Mouse (Mus musculus) testis, postnatal 10 days (tissue): ENCODE results near the gene Zfp931.
"Not testable (repeated sequence)": the region's sequence is repeated elsewhere in the genome, so short reads cannot be mapped to it uniquely, and the experiment has no call there.

Experiments used
- DNase-seq: peaks from one replicate; pipeline ENCODE4 v3.0.0; 2021; ENCODE audit warnings: low spot score

Zfp931 gene

GRCm38 (mm10) chr2:178078166-178078717 lies at the start of gene Zfp931:
Gene Zfp931 (minus strand): TSS chr2:178078476.
- not testable (repeated sequence) for DNase-seq

GRCm38 (mm10) chr2:178126041-178126820 lies 48.0 kb upstream of the Zfp931 start:
- peak; percentile 22 for DNase-seq

GRCm38 (mm10) chr2:178125427-178125826 lies 47.2 kb upstream of the Zfp931 start:
- DNase-seq: peak; percentile 45

GRCm38 (mm10) chr2:178123466-178123865 lies 45.2 kb upstream of the Zfp931 start:
- peak; percentile 28 for DNase-seq

- DNase-seq: peak; percentile 32
Measured at GRCm38 (mm10) chr2:178121946-178122665, 43.8 kb upstream of the Zfp931 start.

- no peak for DNase-seq
Measured at GRCm38 (mm10) chr2:178121375-178121688, 43.1 kb upstream of the Zfp931 start.

- no peak for DNase-seq
Measured at GRCm38 (mm10) chr2:178120651-178121374, 42.5 kb upstream of the Zfp931 start.

- DNase-seq: no peak
Measured at GRCm38 (mm10) chr2:178120356-178120645, 42.0 kb upstream of the Zfp931 start.

- DNase-seq: no peak
Measured at GRCm38 (mm10) chr2:178119561-178120355, 41.5 kb upstream of the Zfp931 start.

GRCm38 (mm10) chr2:178118801-178119560 lies 40.7 kb upstream of the Zfp931 start, which contains the start of gene Phactr3:
Gene Phactr3 (plus strand): TSS chr2:178118975.
- DNase-seq: no peak

- DNase-seq: peak; percentile 66
Measured at GRCm38 (mm10) chr2:178117946-178118345, 39.7 kb upstream of the Zfp931 start.

GRCm38 (mm10) chr2:178101957-178102356 lies 23.7 kb upstream of the Zfp931 start:
- peak; percentile 66 for DNase-seq

- no peak for DNase-seq
Measured at GRCm38 (mm10) chr2:178098021-178098420, 19.7 kb upstream of the Zfp931 start.

- no peak for DNase-seq
Measured at GRCm38 (mm10) chr2:178089586-178089985, 11.3 kb upstream of the Zfp931 start.

GRCm38 (mm10) chr2:178058195-178058594 lies 20.1 kb downstream of the Zfp931 start:
- peak; percentile 76 for DNase-seq

- not testable (repeated sequence) for DNase-seq
Measured at GRCm38 (mm10) chr2:178027601-178028000, 50.7 kb downstream of the Zfp931 start.

GRCm38 (mm10) chr2:178023861-178024260 lies 54.4 kb downstream of the Zfp931 start:
- DNase-seq: not testable (repeated sequence)

GRCm38 (mm10) chr2:178023011-178023611 lies 55.2 kb downstream of the Zfp931 start, which contains the start of gene Zfp971:
Gene Zfp971 (plus strand): TSS chr2:178023284.
- DNase-seq: peak; percentile 49

GRCm38 (mm10) chr2:178020773-178021172 lies 57.5 kb downstream of the Zfp931 start:
- DNase-seq: not testable (repeated sequence)

- not testable (repeated sequence) for DNase-seq
Measured at GRCm38 (mm10) chr2:178019486-178019885, 58.8 kb downstream of the Zfp931 start.
